Mouse (Mus musculus) testis, adult 2 months (tissue): ENCODE results near the gene Thegl. TPM values are rescaled to one million over a fixed set of nuclear protein-coding genes. Genes with fewer than 3 reads are reported as not detected.

ENCODE experiments used
- H3K27ac ChIP-seq: fragments of 200-500 bp; 2 replicates; pipeline ENCODE4 v1.5.1; 2012; ENCODE audit warnings: low read depth, low read length; ENCODE audit not compliant: control insufficient read depth, insufficient read depth
- H3K27me3 ChIP-seq: fragments of 200-500 bp; 2 replicates; pipeline ENCODE4 v1.6.1; 2012; ENCODE audit warnings: mild to moderate bottlenecking, low read length, moderate library complexity; ENCODE audit not compliant: control insufficient read depth, insufficient read depth
- H3K36me3 ChIP-seq: fragments of 200-500 bp; 2 replicates; pipeline ENCODE4 v1.6.1; 2012; ENCODE audit warnings: mild to moderate bottlenecking, low read length; ENCODE audit not compliant: control insufficient read depth, insufficient read depth
- H3K4me1 ChIP-seq: fragments of 200-500 bp; 2 replicates; pipeline ENCODE4 v1.6.1; 2012; ENCODE audit warnings: low read length; ENCODE audit not compliant: control insufficient read depth, insufficient read depth
- H3K4me3 ChIP-seq: fragments of 200-500 bp; 2 replicates; pipeline ENCODE4 v1.5.1; 2012; ENCODE audit warnings: low read depth, mild to moderate bottlenecking, low read length, moderate library complexity, mixed read lengths; ENCODE audit not compliant: control insufficient read depth
- CTCF ChIP-seq: fragments of 200-500 bp; IDR thresholded peaks from 2 replicates; pipeline ENCODE4 v1.5.1; 2012; ENCODE audit warnings: low read depth, mild to moderate bottlenecking, inconsistent platforms, low read length, moderate library complexity; ENCODE audit not compliant: control insufficient read depth, insufficient read depth, insufficient replicate concordance
- POLR2A ChIP-seq: fragments of 200-500 bp; IDR thresholded peaks from 2 replicates; pipeline ENCODE4 v1.6.1; 2012; ENCODE audit warnings: low read depth, mild to moderate bottlenecking, inconsistent platforms, low read length, moderate library complexity; ENCODE audit not compliant: control insufficient read depth
- polyA plus RNA-seq: library from polyadenylated mRNA; depleted of rRNA; stranded (reverse); fragments of >200 nt; gene quantifications from 2 replicates; pipeline ENCODE4 v1.2.3, GENCODE M21; 2012; rRNA removed

Thegl gene
- polyA plus RNA-seq, 1 experiment = 149 TPM

- Histone ChIP-seq H3K36me3 (no peaks in the 10 kb centered on the region), H3K27ac (no peak overlapping the region), H3K4me1 (no peaks in the 10 kb centered on the region), H3K4me3 (no peak overlapping the region), H3K27me3 (no peaks in the 10 kb centered on the region)
- TF ChIP-seq POLR2A (no peak), CTCF (no peak)
These were observed 93.0 kb downstream of the Thegl start for GRCm38 (mm10) chr5:77108806-77109205.

DNA sequence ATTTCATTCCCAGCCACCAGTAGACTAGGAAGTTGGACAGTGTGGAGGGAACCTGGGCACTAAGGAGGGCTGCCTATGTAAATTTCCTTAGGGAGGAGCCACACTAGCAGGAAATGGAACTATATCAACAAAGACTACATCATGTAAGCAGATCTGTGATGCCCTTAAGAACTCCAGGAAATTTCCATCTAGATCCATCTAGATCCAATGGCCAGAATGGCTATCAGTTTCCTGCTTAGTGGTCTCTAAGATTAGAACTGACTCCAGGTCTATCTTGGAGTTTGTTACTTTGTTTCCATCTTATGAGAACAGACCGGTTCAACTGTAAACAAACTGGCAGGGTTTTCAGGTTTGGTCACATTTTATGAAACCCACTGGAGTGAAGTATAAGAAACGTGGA, 94.0 kb downstream of the Thegl start:
- H3K27me3 ChIP-seq = no peaks in the 10 kb centered on the region
- H3K4me1 ChIP-seq = peaks cover 2% of the 10 kb centered on the region; the same call in 1 of the 2 replicates
- H3K27ac ChIP-seq = no peak overlapping the region
- TF ChIP-seq POLR2A (no peak), CTCF (no peak)
- no peak overlapping the region for H3K4me3 ChIP-seq
- H3K36me3 ChIP-seq = no peaks in the 10 kb centered on the region

Other genes starting within 250 kb of the Thegl start
- 12.5 and 15.8 TPM in 2 replicates for gene Aasdh, start 110.5 kb upstream of the Thegl start, polyA plus RNA-seq
- 23.0 and 25.1 TPM in 2 replicates for gene Paics, start 64.7 kb upstream of the Thegl start, polyA plus RNA-seq
- 2.7 and 4.0 TPM in 2 replicates for gene Ppat, start 64.4 kb upstream of the Thegl start, polyA plus RNA-seq
- 45.3 and 56.2 TPM in 2 replicates for gene Srp72, start 41.3 kb upstream of the Thegl start, polyA plus RNA-seq
- 84.8 and 131 TPM in 2 replicates for gene Arl9, start 12.0 kb upstream of the Thegl start, polyA plus RNA-seq
- gene Hopx, start 99.1 kb downstream of the Thegl start, polyA plus RNA-seq = 13.7 and 16.0 TPM in 2 replicates
- gene Spink2, start 195.4 kb downstream of the Thegl start, polyA plus RNA-seq = 1,806 and 1,967 TPM in 2 replicates
- gene Rest, start 249.5 kb downstream of the Thegl start, polyA plus RNA-seq = 3.8 and 4.2 TPM in 2 replicates